Mouse (Mus musculus) embryonic facial prominence, embryonic 11.5 days (tissue): Measurements from ENCODE around the gene Lrriq3. TPM values are rescaled to one million over a fixed set of nuclear protein-coding genes. Genes with fewer than 3 reads are reported as not detected.

ENCODE experiments used
- ATAC-seq: fragments of 200-750 bp; cut with Nextera tagmentation; replicated peaks from 2 replicates; pipeline ENCODE4 v1.8.0; 2017; ENCODE audit warnings: low read depth; ENCODE audit not compliant: insufficient number of reproducible peaks, low FRiP score, low TSS enrichment
- DNase-seq: peaks from one replicate; pipeline ENCODE4 v3.0.0-alpha.2; 2015; ENCODE audit warnings: low spot score
- H3K27ac ChIP-seq: fragments of 300-500 bp; sonication (generic); replicated peaks from 2 replicates; pipeline ENCODE4 v1.5.1; 2014; ENCODE audit warnings: mild to moderate bottlenecking, low read depth, low read length, control low read depth
- H3K27me3 ChIP-seq: fragments of 300-500 bp; sonication (generic); 2 replicates; pipeline ENCODE4 v1.6.1; 2014; ENCODE audit warnings: mild to moderate bottlenecking, low read length, moderate library complexity, mixed read lengths; ENCODE audit not compliant: control insufficient read depth, insufficient read depth
- H3K36me3 ChIP-seq: fragments of 300-500 bp; sonication (generic); replicated peaks from 2 replicates; pipeline ENCODE4 v1.6.1; 2014; ENCODE audit warnings: low read depth, mild to moderate bottlenecking, low read length, moderate library complexity, mixed read lengths; ENCODE audit not compliant: control insufficient read depth, insufficient read depth
- H3K4me1 ChIP-seq: fragments of 300-500 bp; sonication (generic); 2 replicates; pipeline ENCODE4 v1.6.1; 2014; ENCODE audit warnings: low read length, mixed read lengths; ENCODE audit not compliant: control insufficient read depth, insufficient read depth
- H3K4me2 ChIP-seq: fragments of 300-500 bp; sonication (generic); 2 replicates; pipeline ENCODE4 v1.6.1; 2014; ENCODE audit warnings: low read depth, mild to moderate bottlenecking, control low read depth, low read length, moderate library complexity
- H3K4me3 ChIP-seq: fragments of 300-500 bp; sonication (generic); 2 replicates; pipeline ENCODE4 v1.5.1; 2014; ENCODE audit warnings: low read depth, low read length, control low read depth
- H3K9ac ChIP-seq: fragments of 300-500 bp; sonication (generic); replicated peaks from 2 replicates; pipeline ENCODE4 v1.6.1; 2014; ENCODE audit warnings: mild to moderate bottlenecking, control low read depth, low read length
- H3K9me3 ChIP-seq: fragments of 300-500 bp; sonication (generic); replicated peaks from 2 replicates; pipeline ENCODE4 v1.6.1; 2016; ENCODE audit warnings: mild to moderate bottlenecking, low read length, inconsistent platforms, mixed read lengths; ENCODE audit not compliant: control insufficient read depth
- WGBS: fragments of 180-500 bp; shearing (Covaris S2); extraction: QIAGEN DNeasy Blood & Tissue Kit; methylation state at CpG from one replicate; pipeline ENCODE4 v1.1.7; 2014; 5-methylcytosine and 5-hydroxymethylcytosine counted together
- polyA plus RNA-seq: library from polyadenylated mRNA; unstranded; fragments of >200 nt; fragmentation: Nextera tagmentation; extraction: Ambion mirVana; gene quantifications from 2 replicates; pipeline ENCODE4 v1.2.1, GENCODE M21; 2014

Gene Lrriq3
- 0.89 and 1.0 TPM in 2 replicates for polyA plus RNA-seq

DNA sequence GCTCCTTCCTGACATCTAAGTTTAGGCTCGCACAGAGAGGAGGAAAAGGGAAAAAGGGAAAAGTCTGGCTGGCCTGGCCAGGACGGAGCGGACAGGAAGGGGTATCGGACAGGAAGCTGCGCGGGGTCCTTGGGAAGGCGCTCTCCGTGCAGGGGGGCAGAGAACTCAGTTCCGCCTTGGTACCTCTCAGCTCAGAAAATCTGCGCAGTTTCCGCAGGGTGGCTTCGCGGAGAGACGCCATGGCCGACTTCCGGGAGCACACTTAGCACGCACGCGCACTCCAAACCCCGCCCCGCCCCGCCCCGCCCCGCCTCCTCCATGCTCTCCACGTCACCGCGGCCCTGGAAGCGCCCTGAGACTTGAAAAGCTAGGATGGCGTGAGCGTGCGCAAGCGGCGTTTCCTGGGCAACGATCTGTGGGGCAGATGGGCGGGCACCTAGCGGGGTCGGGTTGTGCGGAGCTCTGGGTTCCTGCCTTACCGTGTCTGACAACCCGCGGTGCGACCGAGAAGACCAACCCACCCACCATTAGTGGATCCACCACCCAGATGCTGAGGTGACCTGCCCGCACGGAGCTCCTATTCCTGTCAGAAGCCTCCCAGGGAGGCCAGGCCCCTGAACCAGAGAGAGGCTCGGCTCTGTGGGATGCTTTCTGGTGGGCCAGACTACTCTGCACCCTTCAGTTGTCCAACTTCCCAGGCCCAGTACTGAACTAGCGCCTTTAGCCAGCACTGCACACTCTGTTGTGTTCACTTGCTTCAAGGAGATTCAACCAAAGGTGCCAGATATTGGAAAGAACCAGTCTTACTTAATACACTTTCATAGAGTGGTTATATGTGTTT lies at the start of gene Lrriq3, which contains the start of gene Fpgt:
Lrriq3 (plus strand) TSS at position 319 of the 841 bp plus-strand sequence.
Fpgt (minus strand) TSS at position 288 of the 841 bp plus-strand sequence.
- H3K4me1 ChIP-seq: no peaks in the 10 kb centered on the region
- peak within 1 kb of the TSS; percentile 58 for H3K4me3 ChIP-seq
- H3K36me3 ChIP-seq: no peaks in the 10 kb centered on the region
- H3K27ac ChIP-seq: peak within 1 kb of the TSS; percentile 70
- WGBS: under 1% methylated on average over 45 of the region's 47 CpGs
- no peaks in the 10 kb centered on the region for H3K9me3 ChIP-seq
- peak; percentile 93 for DNase-seq
- H3K9ac ChIP-seq: peak within 1 kb of the TSS; percentile 79
- peak within 1 kb of the TSS; percentile 52 for H3K4me2 ChIP-seq
- ATAC-seq: peak; percentile 99
- no peaks in the 10 kb centered on the region for H3K27me3 ChIP-seq

GRCm38 (mm10) chr3:155052021-155052420 lies 41.2 kb upstream of the Lrriq3 start:
- Histone ChIP-seq H3K4me1 (no peaks in the 10 kb centered on the region), H3K27me3 (no peaks in the 10 kb centered on the region), H3K36me3 (no peaks in the 10 kb centered on the region), H3K4me3 (no peak overlapping the region), H3K9ac (no peak overlapping the region), H3K4me2 (no peak overlapping the region), H3K27ac (no peak overlapping the region), H3K9me3 (no peaks in the 10 kb centered on the region)
- DNase-seq (no peak), ATAC-seq (no peak)

GRCm38 (mm10) chr3:155053189-155053588 lies 40.0 kb upstream of the Lrriq3 start:
- H3K4me1 ChIP-seq: no peaks in the 10 kb centered on the region
- no peaks in the 10 kb centered on the region for H3K9me3 ChIP-seq
- no peak overlapping the region for H3K27ac ChIP-seq
- H3K4me3 ChIP-seq: no peak overlapping the region
- H3K36me3 ChIP-seq: no peaks in the 10 kb centered on the region
- 59% methylated on average over 1 of the region's 1 CpGs for WGBS
- no peak overlapping the region for H3K9ac ChIP-seq
- ATAC-seq (no peak), DNase-seq (no peak)
- H3K27me3 ChIP-seq: no peaks in the 10 kb centered on the region
- H3K4me2 ChIP-seq: no peak overlapping the region

DNA sequence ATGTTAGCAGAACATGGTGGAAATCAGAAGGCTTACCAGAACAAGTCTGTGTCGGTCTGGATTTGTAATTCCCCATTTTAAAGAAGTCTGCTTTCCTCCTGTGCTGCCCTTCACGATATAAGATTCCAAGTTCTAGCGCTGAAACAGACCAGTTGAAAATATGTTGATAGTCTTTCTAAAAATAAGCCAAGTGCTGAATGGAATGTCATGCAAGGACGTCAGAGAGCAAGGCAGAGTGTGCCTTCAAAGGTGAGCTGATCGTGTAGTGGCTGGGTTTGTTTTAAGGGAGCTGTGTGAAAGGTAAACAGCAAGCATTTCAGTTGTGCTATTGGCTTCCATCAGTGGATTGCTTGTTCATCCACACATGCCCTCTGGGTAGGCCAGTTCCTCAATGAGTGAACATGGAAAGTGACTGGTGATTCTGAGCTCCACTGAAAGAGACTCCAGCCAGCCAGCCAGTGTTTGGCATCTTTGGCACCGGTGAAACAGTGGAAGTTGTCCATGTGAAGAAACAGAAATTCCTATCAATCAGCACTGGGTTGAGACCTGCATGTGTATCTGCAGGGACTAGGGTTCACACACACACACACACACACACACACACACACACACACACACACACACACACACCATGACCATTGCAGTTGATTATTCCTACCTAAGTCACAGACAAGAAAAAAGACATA lies 37.9 kb upstream of the Lrriq3 start, which contains the start of gene Tnni3k:
Tnni3k (minus strand) TSS at position 177 of the 686 bp plus-strand sequence.
- Histone ChIP-seq H3K27me3 (no peaks in the 10 kb centered on the region), H3K27ac (no peak within 1 kb of the TSS), H3K36me3 (no peaks in the 10 kb centered on the region), H3K4me2 (no peak within 1 kb of the TSS), H3K4me1 (no peaks in the 10 kb centered on the region), H3K9ac (no peak within 1 kb of the TSS), H3K4me3 (no peak within 1 kb of the TSS), H3K9me3 (no peaks in the 10 kb centered on the region)
- DNase-seq: no peak
- ATAC-seq: no peak
- WGBS: 72% methylated on average over 6 of the region's 6 CpGs

- Histone ChIP-seq H3K9me3 (no peaks in the 10 kb centered on the region), H3K27me3 (no peaks in the 10 kb centered on the region), H3K4me2 (no peak overlapping the region), H3K9ac (no peak overlapping the region), H3K27ac (no peak overlapping the region), H3K4me1 (no peaks in the 10 kb centered on the region), H3K4me3 (no peak overlapping the region), H3K36me3 (no peaks in the 10 kb centered on the region)
- DNase-seq (no peak), ATAC-seq (no peak)
These were observed 36.6 kb upstream of the Lrriq3 start for GRCm38 (mm10) chr3:155056606-155057005.

DNA sequence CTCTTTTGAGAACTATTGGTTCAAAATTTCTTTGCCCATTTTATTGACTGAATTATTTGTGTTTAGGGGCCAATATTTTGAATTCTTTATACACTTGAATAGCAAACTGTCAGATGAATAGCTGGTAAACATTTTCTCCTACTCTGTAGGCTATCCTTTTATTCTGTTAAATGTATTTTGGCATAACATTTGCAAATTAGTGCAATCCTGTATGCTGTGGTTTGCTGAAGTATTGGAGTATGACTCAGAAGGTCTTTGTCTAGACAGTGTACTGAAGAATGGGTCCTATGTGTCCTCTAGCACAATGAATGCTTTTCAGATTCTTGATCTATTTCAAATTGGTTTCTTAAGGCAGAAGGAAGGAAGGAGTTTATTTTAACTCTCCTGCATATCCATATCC lies 35.7 kb upstream of the Lrriq3 start:
- H3K36me3 ChIP-seq: no peaks in the 10 kb centered on the region
- H3K27ac ChIP-seq: no peak overlapping the region
- no peaks in the 10 kb centered on the region for H3K4me1 ChIP-seq
- H3K9me3 ChIP-seq: no peaks in the 10 kb centered on the region
- H3K27me3 ChIP-seq: no peaks in the 10 kb centered on the region
- ATAC-seq: no peak
- H3K4me2 ChIP-seq: no peak overlapping the region
- H3K9ac ChIP-seq: no peak overlapping the region
- DNase-seq: no peak
- no peak overlapping the region for H3K4me3 ChIP-seq

DNA sequence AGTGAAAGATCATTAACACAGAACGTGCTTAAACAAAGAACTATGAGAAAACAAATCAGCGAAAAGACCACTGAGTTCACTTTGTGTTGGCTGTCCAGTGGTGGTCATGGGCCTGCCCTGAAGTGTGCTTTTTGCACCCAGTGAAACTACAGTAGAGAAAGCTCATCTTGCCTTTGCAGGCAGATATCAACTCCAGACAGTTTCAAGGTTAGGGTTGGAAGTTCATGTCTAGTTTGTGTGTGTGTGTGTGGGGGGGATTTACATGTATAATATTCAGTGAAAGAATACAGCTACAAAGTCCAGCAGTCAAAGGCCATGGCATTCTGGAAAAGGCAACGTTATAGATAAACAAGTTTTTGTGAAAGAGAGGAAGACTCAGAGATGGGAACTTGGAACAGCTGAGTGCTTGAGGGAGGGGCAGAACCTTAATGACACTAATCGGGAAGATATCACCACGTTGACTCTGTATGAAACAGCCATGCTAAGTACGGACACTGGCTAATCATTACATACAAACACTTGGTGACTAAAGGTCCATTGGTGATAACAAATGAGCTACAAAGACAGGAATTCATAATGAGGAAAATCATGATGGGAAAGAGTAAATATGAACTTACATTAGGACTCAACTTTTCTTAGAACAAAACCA lies 34.3 kb upstream of the Lrriq3 start:
- Histone ChIP-seq H3K9me3 (no peaks in the 10 kb centered on the region), H3K4me3 (no peak overlapping the region), H3K27me3 (no peaks in the 10 kb centered on the region), H3K36me3 (no peaks in the 10 kb centered on the region), H3K9ac (no peak overlapping the region), H3K27ac (no peak overlapping the region), H3K4me1 (no peaks in the 10 kb centered on the region), H3K4me2 (no peak overlapping the region)
- WGBS: 79% methylated on average over 6 of the region's 6 CpGs
- ATAC-seq: no peak
- no peak for DNase-seq

GRCm38 (mm10) chr3:155059449-155059822 lies 33.8 kb upstream of the Lrriq3 start:
- no peaks in the 10 kb centered on the region for H3K9me3 ChIP-seq
- no peak for DNase-seq
- no peak overlapping the region for H3K4me3 ChIP-seq
- no peak for ATAC-seq
- H3K4me2 ChIP-seq: no peak overlapping the region
- no peak overlapping the region for H3K27ac ChIP-seq
- H3K4me1 ChIP-seq: no peaks in the 10 kb centered on the region
- no peaks in the 10 kb centered on the region for H3K27me3 ChIP-seq
- H3K9ac ChIP-seq: no peak overlapping the region
- no peaks in the 10 kb centered on the region for H3K36me3 ChIP-seq
